Mouse (Mus musculus): ENCODE measurements around the gene Iyd.

Gene Iyd

GRCm38 (mm10) chr10:3549384-3549783 is 9.3 kb downstream of the Iyd start:
- peak; percentile 32 to 43 for DNase-seq (ENCODE audit: low spot score in 2 of 2)

DNA sequence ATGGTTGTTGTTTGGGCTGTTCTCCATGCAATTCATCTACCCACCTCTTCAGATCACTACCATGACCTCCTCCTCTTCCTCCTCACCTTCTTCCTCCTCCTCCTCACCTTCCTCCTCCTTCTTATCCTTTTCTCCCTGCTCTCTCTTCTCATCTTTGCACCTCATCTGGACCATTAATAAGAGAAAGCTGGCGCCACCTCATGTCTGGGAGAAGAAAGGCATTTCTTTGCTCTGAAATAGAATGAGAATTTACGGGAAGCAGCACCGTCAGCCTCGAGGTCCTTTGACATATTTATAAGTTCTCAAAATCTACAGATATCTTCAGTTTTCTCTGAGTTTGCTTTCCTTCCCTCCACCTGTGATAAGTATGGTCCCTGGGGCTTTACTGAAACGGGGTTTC is 15.1 kb downstream of the Iyd start:
- no peak for DNase-seq (ENCODE audit: low spot score in 2 of 2)

GRCm38 (mm10) chr10:3556538-3556937 is 16.5 kb downstream of the Iyd start:
- DNase-seq (ENCODE audit: low spot score in 2 of 2), result no peak

DNA sequence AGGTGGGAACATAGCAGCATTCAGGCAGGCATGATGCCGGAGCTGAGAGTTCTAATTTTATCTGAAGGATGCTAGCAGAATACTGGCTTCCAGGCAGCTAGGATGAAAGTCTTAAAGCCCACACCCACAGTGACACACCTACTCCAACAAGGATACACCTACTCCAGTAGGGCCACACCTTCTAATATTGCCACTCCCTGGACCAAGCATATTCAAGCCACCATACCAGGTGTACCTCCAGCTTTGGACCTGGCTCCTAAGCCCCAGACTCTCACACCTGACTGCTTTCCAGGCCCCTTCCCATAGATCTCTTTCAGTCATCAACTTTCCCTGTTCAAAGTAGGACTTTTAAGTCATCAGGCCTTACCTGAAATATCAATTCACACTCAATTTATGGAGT is 19.1 kb downstream of the Iyd start:
- DNase-seq (ENCODE audit: low spot score in 2 of 2), result no peak

- no peak for DNase-seq (ENCODE audit: low spot score in 2 of 2)
Measured at GRCm38 (mm10) chr10:3562165-3562564, 22.1 kb downstream of the Iyd start.

DNA sequence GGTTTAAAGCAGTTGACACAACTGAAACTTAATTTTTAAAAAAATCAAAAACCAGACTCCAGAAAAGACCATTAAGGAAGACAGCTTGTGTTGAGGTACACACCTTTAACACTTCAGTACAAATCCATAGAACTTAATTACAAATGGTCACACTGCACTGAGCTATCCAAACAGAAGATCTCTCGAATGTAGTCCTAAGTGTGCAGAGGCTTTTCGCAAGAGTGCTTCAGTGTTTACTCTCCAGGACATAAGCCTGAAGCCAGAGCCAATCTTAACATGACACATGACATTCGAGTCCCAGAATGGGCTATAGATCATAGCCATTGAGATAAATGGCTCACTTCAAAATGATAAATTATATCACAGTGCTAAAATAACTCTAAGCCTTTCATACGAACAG is 25.1 kb downstream of the Iyd start:
- no peak for DNase-seq (ENCODE audit: low spot score in 2 of 2)

DNA sequence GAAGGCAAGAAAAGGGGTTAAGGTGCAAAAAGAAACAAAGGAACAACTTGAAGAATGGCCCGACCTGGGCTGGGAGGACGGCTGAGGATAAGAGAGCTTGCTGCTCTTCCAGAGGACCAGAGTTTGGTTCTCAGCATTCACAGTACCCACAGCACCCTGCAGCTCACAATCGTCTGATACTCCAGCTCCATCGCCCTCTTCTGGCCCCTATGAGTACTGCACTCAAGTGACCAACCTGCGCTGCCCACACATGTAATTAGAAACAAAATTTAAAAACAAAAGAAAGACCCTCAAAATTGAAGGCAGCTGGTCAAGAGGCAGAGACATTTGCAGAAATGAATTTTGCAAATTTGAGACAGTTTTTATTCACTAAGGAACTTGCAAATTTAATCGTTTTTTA is 27.8 kb downstream of the Iyd start:
- no peak for DNase-seq (ENCODE audit: low spot score in 2 of 2)

- peak; percentile 46 to 66 for DNase-seq (ENCODE audit: low spot score in 2 of 2)
Measured at GRCm38 (mm10) chr10:3572723-3573649, 32.9 kb downstream of the Iyd start.

DNA sequence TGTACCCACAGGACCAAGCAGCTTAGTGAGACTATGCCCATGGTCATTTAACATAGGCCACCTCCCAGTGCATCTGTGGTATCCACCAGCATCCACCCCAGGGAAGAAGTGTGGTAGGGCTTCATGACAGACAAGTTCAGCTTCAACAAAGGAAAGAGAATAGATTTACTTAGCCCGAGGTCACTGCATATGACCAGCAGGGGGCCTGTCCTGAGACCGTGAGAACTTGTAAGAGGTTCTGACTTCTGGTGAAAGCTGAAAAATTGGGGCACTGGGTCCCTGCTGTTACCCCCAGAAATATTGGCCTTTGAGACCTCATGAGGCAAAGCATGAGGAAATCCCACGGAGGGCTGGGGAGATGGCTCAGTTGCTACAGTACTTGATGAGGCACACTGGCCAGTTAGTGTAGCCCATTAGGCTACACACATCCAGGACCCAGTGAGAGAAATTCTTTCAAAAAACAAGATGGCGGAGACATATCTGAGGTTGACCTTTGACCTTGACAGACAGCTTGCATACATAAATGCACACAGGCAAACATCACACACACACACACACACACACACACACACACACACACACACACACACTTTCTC is 34.0 kb downstream of the Iyd start:
- peak in 1 of 2 experiments; percentile 34 for DNase-seq (ENCODE audit: low spot score in 2 of 2)

- DNase-seq (ENCODE audit: low spot score in 2 of 2), result peak; percentile 21 to 73
Measured at GRCm38 (mm10) chr10:3590632-3591031, 50.6 kb downstream of the Iyd start.

DNA sequence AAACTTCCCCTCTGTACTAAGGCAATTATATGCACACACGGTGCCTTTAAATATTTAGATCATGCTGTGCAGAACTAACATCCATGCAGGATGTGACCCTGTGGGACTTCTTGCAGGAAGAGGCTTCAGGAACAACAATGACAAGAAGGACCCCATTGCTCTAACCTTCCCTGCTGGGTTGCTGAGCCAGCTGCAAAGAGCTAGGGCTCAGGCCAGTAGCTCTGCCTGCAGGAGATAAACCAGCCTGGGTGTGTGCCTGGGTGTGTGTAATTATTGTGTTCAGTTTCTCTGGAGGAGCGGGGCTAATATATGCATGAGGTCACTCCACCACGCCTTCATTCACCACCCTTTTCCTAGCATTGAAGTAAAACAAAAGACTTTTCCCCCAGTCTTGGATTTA is 51.8 kb downstream of the Iyd start:
- DNase-seq (ENCODE audit: low spot score in 2 of 2), result peak; percentile 17 to 30

- peak; percentile 54 to 70 for DNase-seq (ENCODE audit: low spot score in 2 of 2)
Measured at GRCm38 (mm10) chr10:3596697-3597096, 56.7 kb downstream of the Iyd start.

GRCm38 (mm10) chr10:3597760-3598159 is 57.7 kb downstream of the Iyd start:
- DNase-seq (ENCODE audit: low spot score in 2 of 2), result peak; percentile 24 to 25

Data from heart, adult 9 months (tissue).